Mouse (Mus musculus): Measurements from ENCODE around the gene Tmx2. TPM values are rescaled to one million over a fixed set of nuclear protein-coding genes. Genes with fewer than 3 reads are reported as not detected.
"Not testable (repeated sequence)": the region's sequence is repeated elsewhere in the genome, so short reads cannot be mapped to it uniquely, and the experiment has no call there.

Gene Tmx2
- polyA plus RNA-seq, 1 experiment from 2014 or later = 184 TPM

- H3K36me3 ChIP-seq (ENCODE audit: control insufficient read depth, insufficient read depth, low read length) = peaks cover 10% of the 10 kb centered on the region; the same call in 1 of the 2 replicates
- no peaks in the 10 kb centered on the region for H3K9me3 ChIP-seq (ENCODE audit: control insufficient read depth, low read length)
- H3K4me2 ChIP-seq (ENCODE audit: low read depth, low read length, severe bottlenecking) = peak overlapping the region; percentile 73
- no peaks in the 10 kb centered on the region for H3K27me3 ChIP-seq (ENCODE audit: control insufficient read depth, insufficient read depth, low read length)
- DNase-seq (ENCODE audit: low spot score) (no peak), ATAC-seq (replicated peaks; ENCODE audit: low FRiP score) (peak; percentile 45)
- 10% methylated on average over 21 of the region's 22 CpGs for WGBS
- H3K4me3 ChIP-seq (ENCODE audit: low read depth, low read length) = peak overlapping the region; percentile 95
- peak overlapping the region; percentile 37; the same call in 1 of the 2 replicates for H3K27ac ChIP-seq (ENCODE audit: low read depth, low read length)
- H3K4me1 ChIP-seq (replicated peaks; ENCODE audit: control insufficient read depth, insufficient read depth, low read length) = peaks cover 2% of the 10 kb centered on the region; the same call in 1 of the 2 replicates
- H3K9ac ChIP-seq (ENCODE audit: low read length) = peak overlapping the region; percentile 62
Measured at GRCm38 (mm10) chr2:84677270-84677967, 1.5 kb downstream of the Tmx2 start.

GRCm38 (mm10) chr2:84671535-84671934 is 7.4 kb downstream of the Tmx2 start:
- 69% methylated on average over 4 of the region's 5 CpGs for WGBS
- DNase-seq (ENCODE audit: low spot score); H3K4me3 ChIP-seq (ENCODE audit: low read depth, low read length); H3K27ac ChIP-seq (ENCODE audit: low read depth, low read length); H3K4me1 ChIP-seq (replicated peaks; ENCODE audit: control insufficient read depth, insufficient read depth, low read length); H3K9me3 ChIP-seq (ENCODE audit: control insufficient read depth, low read length); H3K27me3 ChIP-seq (ENCODE audit: control insufficient read depth, insufficient read depth, low read length); ATAC-seq (replicated peaks; ENCODE audit: low FRiP score); H3K9ac ChIP-seq (ENCODE audit: low read length); H3K4me2 ChIP-seq (ENCODE audit: low read depth, low read length, severe bottlenecking): not testable (repeated sequence)
- H3K36me3 ChIP-seq (ENCODE audit: control insufficient read depth, insufficient read depth, low read length) = peaks cover 10% of the 10 kb centered on the region; the same call in 1 of the 2 replicates

DNA sequence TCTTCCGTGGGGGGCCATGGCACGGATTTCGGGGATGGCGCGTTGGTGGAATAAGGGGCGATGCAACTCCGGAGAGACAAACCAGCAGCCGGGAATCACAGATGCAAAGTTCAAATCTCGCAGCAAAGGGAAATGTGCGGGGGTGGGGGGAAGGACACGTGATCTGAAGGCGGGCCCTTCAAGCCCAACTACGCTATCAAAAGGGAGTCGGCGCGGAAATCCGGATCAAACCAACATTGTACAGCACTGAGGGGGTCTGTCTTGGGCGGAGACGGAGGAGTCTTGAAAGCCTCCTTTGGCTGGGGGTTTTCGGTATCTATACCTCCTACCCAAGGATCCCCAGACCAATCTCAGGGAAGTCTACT is 8.4 kb downstream of the Tmx2 start, which contains the start of gene Selenoh:
Gene Selenoh, minus strand, starts transcription at position 202 of the 365 bp plus-strand sequence.
- under 1% methylated on average over 20 of the region's 20 CpGs for WGBS
- peak; percentile 96 for ATAC-seq (replicated peaks; ENCODE audit: low FRiP score)

DNA sequence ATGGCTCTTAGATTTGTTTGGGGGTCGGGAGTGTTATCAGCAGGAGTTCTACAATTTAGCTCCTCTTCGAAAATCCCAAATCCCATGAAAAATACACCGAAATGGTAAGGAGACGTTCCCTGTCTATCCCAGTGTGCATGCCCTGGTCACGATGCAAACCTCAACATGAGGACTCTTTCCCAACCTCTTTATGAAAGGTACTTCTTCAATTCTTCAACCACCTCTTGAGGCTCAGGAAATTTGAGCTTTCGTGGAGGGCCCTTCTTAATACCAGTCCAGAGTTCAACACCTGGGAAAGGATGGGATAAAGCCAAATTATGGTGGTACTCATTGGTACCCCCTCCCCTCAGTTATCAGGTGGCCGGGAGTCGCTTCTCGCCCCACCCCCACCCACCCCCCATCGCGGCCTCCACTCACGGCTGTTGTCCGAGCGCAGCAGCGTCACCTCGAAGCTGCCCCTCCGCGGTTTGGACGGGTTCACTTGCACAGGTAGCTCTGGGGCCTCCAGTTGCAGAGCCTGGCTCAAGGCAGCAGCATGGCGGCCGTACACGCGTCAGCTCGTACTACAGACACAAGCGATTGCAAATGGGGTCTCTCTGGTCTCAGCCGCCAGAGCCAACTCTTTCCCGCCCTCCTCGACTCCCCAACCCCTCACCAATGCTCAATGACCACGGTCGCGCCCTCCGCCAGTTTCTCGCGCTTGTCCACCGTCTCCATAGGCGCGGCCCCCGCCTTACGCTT is 8.9 kb downstream of the Tmx2 start:
- Histone ChIP-seq H3K27ac (ENCODE audit: low read depth, low read length) (peak overlapping the region; percentile 94), H3K4me3 (ENCODE audit: low read depth, low read length) (peak overlapping the region; percentile 90), H3K9ac (ENCODE audit: low read length) (peak overlapping the region; percentile 96), H3K27me3 (ENCODE audit: control insufficient read depth, insufficient read depth, low read length) (no peaks in the 10 kb centered on the region), H3K36me3 (ENCODE audit: control insufficient read depth, insufficient read depth, low read length) (peaks cover 8% of the 10 kb centered on the region; the same call in 1 of the 2 replicates), H3K9me3 (ENCODE audit: control insufficient read depth, low read length) (no peaks in the 10 kb centered on the region), H3K4me2 (ENCODE audit: low read depth, low read length, severe bottlenecking) (peak overlapping the region; percentile 54), H3K4me1 (replicated peaks; ENCODE audit: control insufficient read depth, insufficient read depth, low read length) (peaks cover 3% of the 10 kb centered on the region; the same call in 1 of the 2 replicates)
- DNase-seq (ENCODE audit: low spot score) (no peak), ATAC-seq (replicated peaks; ENCODE audit: low FRiP score) (peak; percentile 82)
- WGBS = 2% methylated on average over 39 of the region's 39 CpGs

More for the DNA sequence above, 8.4 kb downstream of the Tmx2 start, which contains the start of gene Selenoh:
- Histone ChIP-seq H3K9ac (ENCODE audit: low read length) (peak within 1 kb of the TSS; percentile 96), H3K4me1 (replicated peaks; ENCODE audit: control insufficient read depth, insufficient read depth, low read length) (peaks cover 3% of the 10 kb centered on the region; the same call in 1 of the 2 replicates), H3K9me3 (ENCODE audit: control insufficient read depth, low read length) (no peaks in the 10 kb centered on the region), H3K4me3 (ENCODE audit: low read depth, low read length) (peak within 1 kb of the TSS; percentile 90), H3K27me3 (ENCODE audit: control insufficient read depth, insufficient read depth, low read length) (no peaks in the 10 kb centered on the region), H3K36me3 (ENCODE audit: control insufficient read depth, insufficient read depth, low read length) (peaks cover 10% of the 10 kb centered on the region; the same call in 1 of the 2 replicates), H3K27ac (ENCODE audit: low read depth, low read length) (peak within 1 kb of the TSS; percentile 94), H3K4me2 (ENCODE audit: low read depth, low read length, severe bottlenecking) (peak within 1 kb of the TSS; percentile 54)
- peak; percentile 94 for DNase-seq (ENCODE audit: low spot score)

DNA sequence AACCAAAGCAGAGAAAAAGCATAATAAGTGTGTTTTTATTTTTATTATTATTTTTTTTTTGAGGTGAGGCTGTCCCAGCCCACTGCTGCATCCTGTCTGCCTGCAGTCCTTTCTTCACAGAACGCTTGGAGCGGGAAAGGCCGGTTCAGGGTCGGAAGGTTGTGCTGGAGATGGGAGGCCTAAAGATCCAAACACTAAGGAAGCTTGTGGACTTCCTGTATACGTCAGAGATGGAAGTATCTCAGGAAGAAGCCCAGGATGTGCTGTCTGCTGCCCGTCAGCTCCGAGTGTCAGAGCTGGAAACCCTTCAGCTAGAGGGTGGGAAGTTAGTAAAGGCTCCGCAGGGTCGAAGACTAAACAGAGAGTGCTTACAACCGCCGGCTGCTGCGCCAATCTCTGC is 12.9 kb downstream of the Tmx2 start:
- DNase-seq (ENCODE audit: low spot score) = no peak
- Histone ChIP-seq H3K4me3 (ENCODE audit: low read depth, low read length) (no peak overlapping the region), H3K4me2 (ENCODE audit: low read depth, low read length, severe bottlenecking) (no peak overlapping the region), H3K4me1 (replicated peaks; ENCODE audit: control insufficient read depth, insufficient read depth, low read length) (peaks cover 3% of the 10 kb centered on the region; the same call in 1 of the 2 replicates), H3K9ac (ENCODE audit: low read length) (no peak overlapping the region), H3K27ac (ENCODE audit: low read depth, low read length) (no peak overlapping the region), H3K27me3 (ENCODE audit: control insufficient read depth, insufficient read depth, low read length) (no peaks in the 10 kb centered on the region), H3K9me3 (ENCODE audit: control insufficient read depth, low read length) (no peaks in the 10 kb centered on the region), H3K36me3 (ENCODE audit: control insufficient read depth, insufficient read depth, low read length) (no peaks in the 10 kb centered on the region; the same call in 1 of the 2 replicates)
- 68% methylated on average over 12 of the region's 12 CpGs for WGBS
- ATAC-seq (replicated peaks; ENCODE audit: low FRiP score) = no peak

- H3K9me3 ChIP-seq (ENCODE audit: control insufficient read depth, low read length) = no peaks in the 10 kb centered on the region
- H3K9ac ChIP-seq (ENCODE audit: low read length) = no peak overlapping the region
- no peak overlapping the region for H3K4me3 ChIP-seq (ENCODE audit: low read depth, low read length)
- no peak overlapping the region for H3K4me2 ChIP-seq (ENCODE audit: low read depth, low read length, severe bottlenecking)
- no peak overlapping the region for H3K27ac ChIP-seq (ENCODE audit: low read depth, low read length)
- DNase-seq (ENCODE audit: low spot score) = peak; percentile 60
- 20% methylated on average over 2 of the region's 2 CpGs for WGBS
- no peaks in the 10 kb centered on the region for H3K36me3 ChIP-seq (ENCODE audit: control insufficient read depth, insufficient read depth, low read length)
- no peaks in the 10 kb centered on the region for H3K27me3 ChIP-seq (ENCODE audit: control insufficient read depth, insufficient read depth, low read length)
- H3K4me1 ChIP-seq (replicated peaks; ENCODE audit: control insufficient read depth, insufficient read depth, low read length) = no peaks in the 10 kb centered on the region
- peak; percentile 52 for ATAC-seq (replicated peaks; ENCODE audit: low FRiP score)
Measured at GRCm38 (mm10) chr2:84662866-84663265, 16.1 kb downstream of the Tmx2 start.

DNA sequence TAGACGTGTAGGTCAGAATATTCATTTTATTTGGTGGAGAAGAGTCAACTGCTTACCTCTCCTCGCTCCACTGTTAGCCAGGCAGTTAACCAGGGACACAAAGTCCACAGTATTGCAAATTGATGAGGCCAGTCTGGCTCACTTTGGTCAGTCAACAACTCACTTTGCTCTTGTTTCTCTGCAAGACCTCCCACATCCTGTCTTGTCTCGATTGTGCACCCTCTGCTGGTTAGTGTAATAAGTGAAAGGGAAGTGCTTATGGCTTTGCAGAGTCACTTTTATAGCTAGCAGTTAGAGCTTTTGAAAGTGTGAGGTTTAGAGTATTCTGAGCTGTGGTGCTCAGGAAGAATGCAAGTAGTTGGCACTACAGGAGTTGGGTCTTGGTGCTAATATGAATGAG is 18.7 kb downstream of the Tmx2 start:
- Histone ChIP-seq H3K9me3 (ENCODE audit: control insufficient read depth, low read length) (no peaks in the 10 kb centered on the region), H3K27me3 (ENCODE audit: control insufficient read depth, insufficient read depth, low read length) (no peaks in the 10 kb centered on the region), H3K4me2 (ENCODE audit: low read depth, low read length, severe bottlenecking) (no peak overlapping the region), H3K36me3 (ENCODE audit: control insufficient read depth, insufficient read depth, low read length) (no peaks in the 10 kb centered on the region), H3K4me3 (ENCODE audit: low read depth, low read length) (no peak overlapping the region), H3K9ac (ENCODE audit: low read length) (no peak overlapping the region), H3K4me1 (replicated peaks; ENCODE audit: control insufficient read depth, insufficient read depth, low read length) (no peaks in the 10 kb centered on the region), H3K27ac (ENCODE audit: low read depth, low read length) (no peak overlapping the region)
- ATAC-seq (replicated peaks; ENCODE audit: low FRiP score) = no peak
- no peak for DNase-seq (ENCODE audit: low spot score)
- 64% methylated on average over 3 of the region's 3 CpGs for WGBS

DNA sequence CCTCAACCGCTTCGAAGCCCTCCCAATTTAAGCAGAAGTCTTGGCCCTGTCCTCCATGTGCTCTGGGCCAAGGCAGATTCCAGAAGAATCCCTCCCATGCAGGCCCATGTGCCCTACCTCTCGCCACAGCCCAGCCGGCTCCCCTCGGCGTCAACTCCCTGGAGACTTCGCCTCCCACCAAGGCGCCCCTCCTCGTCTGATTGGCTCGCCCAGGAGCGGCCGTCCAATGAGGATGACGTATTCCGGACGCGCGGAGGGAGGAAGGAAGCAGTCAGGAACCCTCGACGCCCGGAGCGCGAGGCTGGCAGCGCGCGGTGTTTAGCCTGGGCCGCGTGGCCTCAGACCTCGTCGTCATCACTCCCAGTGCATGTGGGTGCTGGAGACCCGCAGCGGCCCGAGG is 20.1 kb downstream of the Tmx2 start, which contains the start of gene Btbd18:
Gene Btbd18, plus strand, starts transcription at position 274 of the 400 bp plus-strand sequence.
- Histone ChIP-seq H3K9ac (ENCODE audit: low read length) (no peak within 1 kb of the TSS), H3K4me2 (ENCODE audit: low read depth, low read length, severe bottlenecking) (no peak within 1 kb of the TSS), H3K4me3 (ENCODE audit: low read depth, low read length) (no peak within 1 kb of the TSS), H3K9me3 (ENCODE audit: control insufficient read depth, low read length) (no peaks in the 10 kb centered on the region), H3K36me3 (ENCODE audit: control insufficient read depth, insufficient read depth, low read length) (no peaks in the 10 kb centered on the region), H3K27ac (ENCODE audit: low read depth, low read length) (no peak within 1 kb of the TSS), H3K4me1 (replicated peaks; ENCODE audit: control insufficient read depth, insufficient read depth, low read length) (no peaks in the 10 kb centered on the region), H3K27me3 (ENCODE audit: control insufficient read depth, insufficient read depth, low read length) (no peaks in the 10 kb centered on the region)
- 93% methylated on average over 32 of the region's 32 CpGs for WGBS
- no peak for DNase-seq (ENCODE audit: low spot score)
- 0 out of 2 replicates have a peak, but pooled peaks have one; percentile 17 for ATAC-seq (replicated peaks; ENCODE audit: low FRiP score)
